Mouse (Mus musculus) Patski (cell line): ENCODE results near the gene Chn2. TPM values are rescaled to one million over a fixed set of nuclear protein-coding genes. Genes with fewer than 3 reads are reported as not detected.

Experiments
- ATAC-seq: fragments of 100-300 bp; one replicate; pipeline ENCODE4 v1.8.0; 2021
- CTCF ChIA-PET: fragments of 350-600 bp; sonication (Branson Sonifier 250); formaldehyde crosslinking; loops from one replicate; lab custom pipeline; 2022; ENCODE audit warnings: inconsistent platforms; lab: Charles Lee
- POLR2A ChIA-PET: fragments of 350-600 bp; sonication (Branson Sonifier 250); formaldehyde crosslinking; loops from one replicate; lab custom pipeline; 2022; ENCODE audit warnings: antibody characterized with exemption, inconsistent platforms; lab: Charles Lee
- DNase-seq: peaks from one replicate; pipeline ENCODE4 v3.0.0-alpha.2; 2011; ENCODE audit warnings: low read depth, low spot score
- H3K27me3 ChIP-seq: fragments of 371-371 bp; one replicate; pipeline ENCODE4 v1.5.1; 2021
- CTCF ChIP-seq: fragments of 100-300 bp; IDR thresholded peaks from one replicate; pipeline ENCODE4 v1.5.1; 2021
- in situ Hi-C: fragments of 300-500 bp; cut with MboI; formaldehyde crosslinking; loops from 3 replicates; pipeline ENCODE4 v1.11.1; 2018; ENCODE audit warnings: low pct_unique_long_range_greater_than_20kb, mixed read lengths
- polyA plus RNA-seq: library from polyadenylated mRNA; unstranded; gene quantifications from one replicate; pipeline ENCODE4 v1.2.3, GENCODE M21; 2021

Gene Chn2
- polyA plus RNA-seq, 1 experiment from 2014 or later = 15.7 TPM

DNA sequence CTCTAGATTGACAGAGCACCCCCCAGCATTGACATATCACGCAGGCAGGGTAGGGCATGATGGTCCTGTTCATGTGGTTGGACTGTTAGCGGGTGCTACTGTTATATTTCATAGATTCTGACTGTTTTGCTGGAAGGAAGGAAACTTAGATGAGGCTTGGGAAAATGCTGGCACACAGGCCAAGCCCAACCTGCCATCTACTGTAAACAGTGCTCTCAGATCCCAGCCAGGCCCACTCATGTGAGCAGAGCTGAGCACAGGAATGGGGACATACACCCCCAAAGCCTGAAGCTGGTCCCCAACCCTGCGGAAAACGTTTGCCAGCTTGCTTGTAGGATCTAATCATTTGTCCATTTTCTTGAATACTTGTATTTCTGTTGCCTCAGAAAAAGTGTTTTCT, 32.1 kb downstream of the Chn2 start:
- DNase-seq = no peak
- ATAC-seq = no peak
- CTCF ChIA-PET = no interaction called here
- H3K27me3 ChIP-seq = no peaks in the 10 kb centered on the region
- POLR2A ChIA-PET = no interaction called here
- TF ChIP-seq CTCF = no peak
- in situ Hi-C loops = no loop called here

DNA sequence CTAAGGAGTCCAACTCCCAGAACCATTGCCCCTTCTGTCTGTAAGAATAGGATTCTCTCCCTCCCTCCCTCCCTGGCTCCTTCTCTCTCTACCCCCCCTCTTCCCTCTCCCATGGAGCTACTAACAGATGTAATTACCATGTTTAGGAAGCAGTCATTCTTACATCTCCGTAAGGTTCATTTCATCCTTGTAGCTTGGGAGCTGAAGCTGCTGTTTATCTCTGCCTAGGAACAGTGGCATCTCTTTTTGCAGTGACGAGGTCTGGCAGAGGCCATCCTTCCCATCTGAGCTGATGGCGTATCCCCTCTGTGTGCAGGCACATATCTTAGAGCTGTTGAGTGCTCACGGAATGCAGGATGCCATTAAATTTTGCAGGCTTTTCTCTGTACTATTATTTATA, 35.1 kb downstream of the Chn2 start:
- in situ Hi-C loops = no loop called here
- H3K27me3 ChIP-seq = no peaks in the 10 kb centered on the region
- no peak for TF ChIP-seq CTCF
- CTCF ChIA-PET = no interaction called here
- POLR2A ChIA-PET = no interaction called here
- DNase-seq (no peak), ATAC-seq (no peak)

DNA sequence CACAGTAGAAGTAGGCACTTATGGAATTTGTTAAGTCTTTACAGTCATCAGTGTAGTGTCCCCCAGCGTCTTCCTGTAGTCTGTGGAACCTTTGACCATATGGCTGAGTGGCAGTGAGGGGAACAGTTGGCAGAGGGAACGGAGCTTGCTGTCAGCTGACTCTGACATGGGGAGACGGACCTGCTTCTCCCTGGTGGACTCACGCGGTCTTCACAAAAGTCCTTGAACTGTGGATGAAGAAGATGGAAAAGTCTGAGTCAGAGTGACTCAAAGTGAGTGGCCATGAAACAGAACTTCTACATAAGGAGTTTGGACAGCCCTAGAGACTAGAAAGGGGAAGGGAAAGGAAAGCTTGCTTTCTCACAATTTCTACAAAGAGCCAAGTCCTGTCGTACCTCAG, 36.1 kb downstream of the Chn2 start:
- DNase-seq = no peak
- ChIA-PET POLR2A (no interaction called here), CTCF (interaction anchor here (0.8 to 1.6 kb wide), 4 partner anchors 9 to 85 kb away, joined by 3 to 4 read pairs (median 3); no protein-coding TSS in a partner anchor)
- in situ Hi-C loops = no loop called here
- no peaks in the 10 kb centered on the region for H3K27me3 ChIP-seq
- TF ChIP-seq CTCF = no peak
- no peak for ATAC-seq

DNA sequence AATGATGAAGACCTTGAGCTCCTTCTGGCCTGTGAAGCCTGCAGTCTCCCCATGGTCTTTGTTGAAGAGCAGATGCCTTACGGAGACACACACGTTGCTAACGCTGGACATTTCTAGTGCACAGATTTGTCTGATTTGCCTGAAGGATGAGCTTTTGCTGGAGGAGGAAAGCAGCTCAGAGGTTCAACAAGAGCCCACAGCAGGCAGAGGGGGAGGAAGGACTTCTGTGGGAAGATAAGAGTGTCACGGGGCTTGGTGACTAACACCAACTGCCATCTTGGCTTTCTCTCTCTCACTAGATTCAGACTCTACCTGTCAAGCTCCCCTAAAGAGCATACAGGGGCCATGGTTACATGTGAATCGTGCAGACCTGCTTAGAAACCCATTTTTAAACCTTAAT, 37.3 kb downstream of the Chn2 start:
- no peak for TF ChIP-seq CTCF
- H3K27me3 ChIP-seq = no peaks in the 10 kb centered on the region
- ATAC-seq (no peak), DNase-seq (no peak)
- in situ Hi-C loops = no loop called here
- CTCF ChIA-PET = interaction anchor here (0.8 to 1.6 kb wide), 4 partner anchors 8 to 84 kb away, joined by 3 to 4 read pairs (median 3); no protein-coding TSS in a partner anchor
- POLR2A ChIA-PET = no interaction called here

DNA sequence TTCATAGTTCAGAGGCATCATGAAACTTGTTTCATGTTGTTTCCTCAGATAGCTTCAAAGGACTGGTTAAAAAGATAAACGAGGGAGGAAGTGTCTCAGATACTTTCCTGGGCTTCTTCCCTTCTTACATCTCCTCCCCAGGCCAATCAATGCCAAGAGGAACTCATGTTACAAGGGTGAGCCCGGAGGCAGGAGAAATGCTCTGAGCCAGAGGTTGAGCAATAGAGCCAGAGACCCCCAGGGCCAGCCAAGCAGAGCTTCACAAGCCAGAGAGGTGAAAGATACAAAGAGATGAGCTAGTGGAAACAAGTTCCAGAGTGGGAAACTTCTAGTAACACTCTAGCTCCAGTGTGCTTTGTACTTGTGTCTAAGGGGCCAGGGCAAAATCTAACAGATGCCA, 38.9 kb downstream of the Chn2 start:
- no peak for TF ChIP-seq CTCF
- in situ Hi-C loops = no loop called here
- no peaks in the 10 kb centered on the region for H3K27me3 ChIP-seq
- ChIA-PET CTCF (no interaction called here), POLR2A (no interaction called here)
- no peak for DNase-seq
- no peak for ATAC-seq

DNA sequence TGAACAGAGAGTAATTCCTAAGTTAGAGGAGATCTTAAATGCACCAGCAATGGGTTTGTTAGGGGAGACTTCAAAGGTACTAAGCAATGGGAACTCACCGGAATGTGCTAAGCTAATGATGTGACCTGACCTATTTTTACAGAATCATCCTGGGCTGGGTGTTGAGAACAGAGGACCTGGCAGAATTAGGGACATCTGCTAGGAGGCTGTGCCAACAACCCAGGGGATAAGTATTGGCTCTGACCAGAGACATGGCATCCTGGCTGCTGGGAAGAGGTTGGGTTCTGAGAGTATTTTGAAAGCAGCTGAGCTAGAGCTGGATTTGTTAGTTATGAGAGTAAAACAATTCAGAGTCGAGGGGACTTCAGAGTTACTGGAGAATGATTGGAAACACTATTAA, 40.5 kb downstream of the Chn2 start:
- ATAC-seq = no peak
- CTCF ChIA-PET = interaction anchor here (0.8 kb wide), 1 partner anchor 314 kb away, joined by 3 read pairs; no protein-coding TSS in a partner anchor

DNA sequence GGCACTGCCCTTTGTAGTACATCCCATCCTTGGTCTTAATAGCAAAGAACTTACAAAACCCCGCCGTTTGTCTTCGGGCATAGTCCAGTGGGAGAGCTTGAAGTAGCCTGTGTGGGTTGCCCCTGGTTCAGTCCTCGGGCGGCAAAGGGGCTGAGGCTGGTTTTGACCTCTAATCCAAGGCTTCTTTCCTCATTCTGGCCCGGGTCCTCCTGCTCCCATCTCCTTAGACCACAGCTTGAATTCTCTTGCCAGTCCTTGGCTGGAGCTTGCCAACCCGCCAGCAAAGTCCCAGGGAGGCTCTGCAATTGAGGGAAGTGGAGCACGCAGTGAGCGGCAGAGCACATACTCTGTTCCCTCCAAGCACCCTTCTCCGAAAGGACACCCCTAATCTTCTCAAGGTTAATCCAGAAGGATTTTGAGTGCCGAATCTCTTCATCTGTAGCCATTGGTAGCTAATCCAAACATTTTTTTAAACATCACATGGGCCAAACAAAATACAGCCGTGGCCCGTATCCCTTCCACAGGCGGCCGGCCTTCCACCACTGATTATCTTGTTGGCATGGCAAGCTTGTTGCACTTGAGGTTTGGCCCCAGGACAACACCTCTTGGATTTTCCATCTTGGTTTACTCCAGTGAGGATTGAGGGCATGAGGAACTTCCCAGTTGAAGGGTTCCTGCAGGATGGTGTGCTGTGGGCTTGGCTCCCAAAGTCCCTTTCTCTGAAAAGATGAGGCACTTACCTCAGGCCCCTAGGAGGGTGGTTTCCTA, 41.3 kb downstream of the Chn2 start:
- DNase-seq = no peak
- ChIA-PET POLR2A (no interaction called here), CTCF (no interaction called here)
- in situ Hi-C loops = no loop called here
- no peak for TF ChIP-seq CTCF
- H3K27me3 ChIP-seq = no peaks in the 10 kb centered on the region
- no peak for ATAC-seq

More for the DNA sequence above, 40.5 kb downstream of the Chn2 start:
- TF ChIP-seq CTCF = no peak
- DNase-seq = no peak
- POLR2A ChIA-PET = no interaction called here
- in situ Hi-C loops = no loop called here
- H3K27me3 ChIP-seq = no peaks in the 10 kb centered on the region

DNA sequence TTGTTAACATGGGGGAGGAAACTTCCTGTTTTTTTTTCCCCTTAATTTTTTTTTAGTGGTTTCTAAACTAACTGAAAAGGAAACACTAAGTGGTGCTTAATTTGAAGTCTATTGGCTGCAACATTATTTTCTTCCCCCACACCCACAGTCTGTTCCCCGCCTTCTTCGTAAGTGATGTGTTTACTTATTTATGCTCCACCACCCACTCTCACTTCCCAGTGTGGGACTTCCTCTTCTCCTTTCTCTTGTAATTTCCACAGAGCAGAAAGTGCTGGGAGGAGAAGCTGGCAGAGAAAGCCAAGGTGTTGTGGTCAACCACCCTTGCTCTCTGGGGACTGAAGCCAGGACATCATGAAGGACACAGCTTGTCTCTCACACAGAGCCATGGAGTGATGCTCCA, 43.2 kb downstream of the Chn2 start:
- TF ChIP-seq CTCF = no peak
- no peak for ATAC-seq
- CTCF ChIA-PET = no interaction called here
- DNase-seq = no peak
- H3K27me3 ChIP-seq = no peaks in the 10 kb centered on the region
- in situ Hi-C loops = no loop called here
- POLR2A ChIA-PET = interaction anchor here (1.2 kb wide), 1 partner anchor 19 kb away, joined by 3 read pairs; no protein-coding TSS in a partner anchor

DNA sequence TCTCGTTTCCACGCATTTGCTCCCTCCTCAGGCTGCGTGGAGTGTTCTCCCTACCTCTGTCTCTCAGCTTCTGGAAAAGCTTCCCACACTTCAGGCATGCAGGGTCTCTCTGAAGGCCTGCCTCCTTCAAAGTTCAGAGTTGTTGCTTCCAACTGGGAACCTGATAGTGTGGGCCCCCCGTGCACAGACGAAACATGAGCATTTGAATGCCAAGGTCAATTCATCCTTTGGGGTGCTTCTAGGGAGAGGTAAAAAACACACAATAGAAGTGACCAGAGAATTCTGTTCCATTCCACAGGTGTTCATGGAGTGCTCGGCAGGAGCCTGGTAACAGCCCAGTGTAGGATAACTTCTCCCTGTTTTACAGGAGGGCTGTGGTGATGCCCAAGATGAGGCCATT, 44.7 kb downstream of the Chn2 start:
- in situ Hi-C loops = no loop called here
- DNase-seq (no peak), ATAC-seq (no peak)
- no peaks in the 10 kb centered on the region for H3K27me3 ChIP-seq
- no peak for TF ChIP-seq CTCF
- ChIA-PET POLR2A (no interaction called here), CTCF (interaction anchor here (0.9 to 1.8 kb wide), 2 partner anchors 8 to 41 kb away, joined by 3 to 6 read pairs; no protein-coding TSS in a partner anchor)

DNA sequence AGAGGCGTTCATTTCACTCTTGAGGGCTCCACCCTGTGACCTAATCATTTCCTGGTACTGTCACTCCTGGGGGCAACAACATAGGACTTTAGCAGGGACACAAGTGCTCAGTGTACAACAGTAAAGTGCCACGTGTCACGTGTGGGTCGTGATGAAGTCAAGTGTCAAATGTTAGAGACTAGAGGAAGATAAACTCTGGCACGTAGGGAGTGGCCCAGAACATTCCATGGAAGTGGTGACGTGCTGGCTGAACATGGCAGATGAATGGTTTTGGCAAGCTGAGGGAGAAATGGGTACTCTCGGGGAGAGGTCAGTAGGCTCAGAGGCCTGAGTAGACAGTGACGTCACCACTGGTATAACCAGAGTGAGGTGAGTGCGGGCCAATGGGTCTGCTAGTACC, 45.7 kb downstream of the Chn2 start:
- H3K27me3 ChIP-seq = no peaks in the 10 kb centered on the region
- CTCF ChIA-PET = interaction anchor here (0.9 to 1.8 kb wide), 2 partner anchors 9 to 42 kb away, joined by 3 to 6 read pairs; no protein-coding TSS in a partner anchor
- DNase-seq = no peak
- no peak for ATAC-seq
- TF ChIP-seq CTCF = no peak
- in situ Hi-C loops = no loop called here
- POLR2A ChIA-PET = no interaction called here

DNA sequence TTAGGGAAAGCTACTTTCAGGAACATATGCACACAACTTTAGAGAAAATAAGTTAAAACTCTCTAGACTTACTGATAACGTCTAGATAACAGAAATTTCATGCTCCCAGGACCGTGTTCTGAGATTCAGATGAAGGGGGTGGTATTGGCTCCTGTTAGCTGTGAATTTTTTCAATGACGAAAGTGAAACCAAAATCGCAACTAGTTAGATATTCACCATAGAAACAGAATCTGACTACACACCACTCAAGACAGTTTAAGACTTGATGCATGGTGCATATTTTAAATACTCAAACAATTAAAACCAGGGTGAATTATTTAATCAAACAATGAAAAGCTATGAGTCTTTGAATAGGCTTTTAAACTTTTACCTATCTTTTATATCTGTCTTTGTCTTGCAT, 48.8 kb downstream of the Chn2 start:
- ChIA-PET POLR2A (interaction anchor here (0.6 kb wide), 1 partner anchor 255 kb away, joined by 4 read pairs; no protein-coding TSS in a partner anchor), CTCF (interaction anchor here (1.1 to 1.6 kb wide), 3 partner anchors 12 to 27 kb away, joined by 3 to 4 read pairs (median 3); no protein-coding TSS in a partner anchor)
- ATAC-seq (no peak), DNase-seq (no peak)
- no peaks in the 10 kb centered on the region for H3K27me3 ChIP-seq
- in situ Hi-C loops = no loop called here
- TF ChIP-seq CTCF = no peak
